Mouse (Mus musculus): ENCODE results near the gene Tmem132d. TPM values are rescaled to one million over a fixed set of nuclear protein-coding genes. Genes with fewer than 3 reads are reported as not detected.

Tmem132d gene
- polyA plus RNA-seq, 1 experiment from 2014 or later: not detected

DNA sequence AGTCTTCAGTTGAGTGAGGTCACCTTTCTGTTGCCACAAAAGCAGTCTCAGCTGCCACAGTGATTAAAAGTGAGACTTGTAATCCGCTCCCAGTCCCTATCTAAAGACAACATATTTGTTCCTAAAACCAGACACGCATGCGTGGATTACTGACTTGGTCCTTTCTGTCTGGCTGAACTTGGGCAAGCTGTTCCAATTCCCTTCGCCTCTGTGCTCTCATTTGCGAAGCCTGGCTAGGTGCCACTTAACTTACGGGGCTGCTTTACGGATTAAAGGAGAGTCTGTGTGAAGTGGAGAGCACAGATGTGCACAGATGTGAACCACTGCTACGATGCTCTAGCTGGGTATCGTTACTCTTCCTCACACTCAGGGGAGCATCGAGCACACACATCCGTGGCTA, 518.7 kb downstream of the Tmem132d start:
- 71% methylated on average over 11 of the region's 11 CpGs for WGBS
- Histone ChIP-seq H3K27ac (ENCODE audit: low read length) (no peak overlapping the region), H3K4me1 (ENCODE audit: control insufficient read depth, insufficient read depth, low read length) (no peaks in the 10 kb centered on the region), H3K9me3 (ENCODE audit: control insufficient read depth, low read length) (no peaks in the 10 kb centered on the region), H3K36me3 (ENCODE audit: control insufficient read depth, insufficient read depth, low read length) (no peaks in the 10 kb centered on the region), H3K9ac (ENCODE audit: low read depth, low read length) (no peak overlapping the region), H3K27me3 (replicated peaks; ENCODE audit: control insufficient read depth, insufficient read depth, low read length) (no peaks in the 10 kb centered on the region), H3K4me2 (ENCODE audit: low read depth, low read length) (no peak overlapping the region), H3K4me3 (ENCODE audit: low read length) (no peak overlapping the region)
- ATAC-seq: no peak

DNA sequence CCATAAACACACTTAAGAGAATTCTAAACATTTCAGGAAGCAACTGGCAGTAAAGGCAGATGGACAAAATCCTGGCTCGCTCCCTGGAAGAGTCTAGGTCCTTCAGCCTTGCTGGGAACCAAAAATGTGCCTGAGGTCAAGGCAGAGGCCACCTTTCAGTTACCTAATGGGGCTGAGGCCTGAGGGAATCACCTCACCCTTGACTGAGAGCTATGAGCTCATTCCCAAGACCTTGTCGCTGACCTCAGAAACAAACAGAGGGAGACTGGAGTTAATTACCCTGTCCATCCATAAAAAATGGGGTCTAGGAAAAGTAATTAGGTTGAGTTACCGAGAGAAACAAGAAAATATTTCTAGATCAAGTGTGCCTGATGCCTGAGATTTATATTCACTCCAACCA, 521.3 kb downstream of the Tmem132d start:
- Histone ChIP-seq H3K36me3 (ENCODE audit: control insufficient read depth, insufficient read depth, low read length) (no peaks in the 10 kb centered on the region), H3K4me3 (ENCODE audit: low read length) (no peak overlapping the region), H3K27ac (ENCODE audit: low read length) (no peak overlapping the region), H3K9ac (ENCODE audit: low read depth, low read length) (no peak overlapping the region), H3K27me3 (replicated peaks; ENCODE audit: control insufficient read depth, insufficient read depth, low read length) (no peaks in the 10 kb centered on the region), H3K4me1 (ENCODE audit: control insufficient read depth, insufficient read depth, low read length) (no peaks in the 10 kb centered on the region), H3K9me3 (ENCODE audit: control insufficient read depth, low read length) (no peaks in the 10 kb centered on the region), H3K4me2 (ENCODE audit: low read depth, low read length) (no peak overlapping the region)
- WGBS: 42% methylated on average over 3 of the region's 3 CpGs
- no peak for ATAC-seq

DNA sequence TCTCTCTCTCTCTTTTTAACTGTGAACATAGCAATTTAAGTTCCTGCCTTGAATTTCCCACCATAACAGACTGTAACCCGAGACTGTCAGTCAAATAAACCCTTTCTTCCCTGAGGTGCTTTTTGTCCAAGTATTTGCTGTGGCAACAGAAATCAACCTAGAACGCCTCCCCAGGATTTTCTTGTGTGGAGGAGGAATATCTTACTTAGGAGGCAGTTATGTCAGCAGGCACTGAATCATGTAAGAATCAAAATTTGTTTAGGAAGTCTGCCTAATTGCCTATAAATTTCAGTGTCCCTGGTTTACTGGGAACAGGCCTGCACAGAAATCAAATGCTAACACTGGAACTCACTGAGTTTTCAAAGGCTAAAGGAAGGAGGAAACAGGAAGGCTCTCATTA, 522.5 kb downstream of the Tmem132d start:
- Histone ChIP-seq H3K9ac (ENCODE audit: low read depth, low read length) (no peak overlapping the region), H3K27ac (ENCODE audit: low read length) (no peak overlapping the region), H3K27me3 (replicated peaks; ENCODE audit: control insufficient read depth, insufficient read depth, low read length) (no peaks in the 10 kb centered on the region), H3K4me1 (ENCODE audit: control insufficient read depth, insufficient read depth, low read length) (no peaks in the 10 kb centered on the region), H3K4me3 (ENCODE audit: low read length) (no peak overlapping the region), H3K36me3 (ENCODE audit: control insufficient read depth, insufficient read depth, low read length) (no peaks in the 10 kb centered on the region), H3K4me2 (ENCODE audit: low read depth, low read length) (no peak overlapping the region), H3K9me3 (ENCODE audit: control insufficient read depth, low read length) (no peaks in the 10 kb centered on the region)
- no peak for ATAC-seq
- 37% methylated on average over 2 of the region's 2 CpGs for WGBS

DNA sequence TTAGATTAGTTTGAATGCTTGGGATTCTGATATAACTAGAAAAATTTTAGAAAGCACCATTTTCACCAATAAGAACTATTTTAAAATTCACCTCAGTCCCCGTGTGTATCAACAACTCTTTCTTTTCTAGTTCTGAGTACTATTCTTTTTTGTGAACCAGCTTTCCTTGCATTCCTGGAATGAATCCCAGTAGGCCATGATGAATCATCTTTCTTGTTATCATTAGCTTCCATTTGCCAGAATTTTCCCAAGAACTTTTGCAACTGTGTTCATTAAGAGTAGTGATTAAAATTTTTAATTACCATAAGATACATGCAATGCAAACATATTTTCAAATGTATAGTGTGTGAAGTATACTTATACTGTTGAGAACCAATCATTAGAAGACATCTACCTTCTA, 537.7 kb downstream of the Tmem132d start:
- no peak overlapping the region for H3K4me2 ChIP-seq (ENCODE audit: low read depth, low read length)
- H3K9ac ChIP-seq (ENCODE audit: low read depth, low read length): no peak overlapping the region
- no peaks in the 10 kb centered on the region for H3K36me3 ChIP-seq (ENCODE audit: control insufficient read depth, insufficient read depth, low read length)
- H3K27me3 ChIP-seq (replicated peaks; ENCODE audit: control insufficient read depth, insufficient read depth, low read length): no peaks in the 10 kb centered on the region
- H3K27ac ChIP-seq (ENCODE audit: low read length): no peak overlapping the region
- H3K4me3 ChIP-seq (ENCODE audit: low read length): no peak overlapping the region
- ATAC-seq: no peak
- no peaks in the 10 kb centered on the region for H3K9me3 ChIP-seq (ENCODE audit: control insufficient read depth, low read length)
- H3K4me1 ChIP-seq (ENCODE audit: control insufficient read depth, insufficient read depth, low read length): no peaks in the 10 kb centered on the region
- 77% methylated on average over 1 of the region's 1 CpGs for WGBS

DNA sequence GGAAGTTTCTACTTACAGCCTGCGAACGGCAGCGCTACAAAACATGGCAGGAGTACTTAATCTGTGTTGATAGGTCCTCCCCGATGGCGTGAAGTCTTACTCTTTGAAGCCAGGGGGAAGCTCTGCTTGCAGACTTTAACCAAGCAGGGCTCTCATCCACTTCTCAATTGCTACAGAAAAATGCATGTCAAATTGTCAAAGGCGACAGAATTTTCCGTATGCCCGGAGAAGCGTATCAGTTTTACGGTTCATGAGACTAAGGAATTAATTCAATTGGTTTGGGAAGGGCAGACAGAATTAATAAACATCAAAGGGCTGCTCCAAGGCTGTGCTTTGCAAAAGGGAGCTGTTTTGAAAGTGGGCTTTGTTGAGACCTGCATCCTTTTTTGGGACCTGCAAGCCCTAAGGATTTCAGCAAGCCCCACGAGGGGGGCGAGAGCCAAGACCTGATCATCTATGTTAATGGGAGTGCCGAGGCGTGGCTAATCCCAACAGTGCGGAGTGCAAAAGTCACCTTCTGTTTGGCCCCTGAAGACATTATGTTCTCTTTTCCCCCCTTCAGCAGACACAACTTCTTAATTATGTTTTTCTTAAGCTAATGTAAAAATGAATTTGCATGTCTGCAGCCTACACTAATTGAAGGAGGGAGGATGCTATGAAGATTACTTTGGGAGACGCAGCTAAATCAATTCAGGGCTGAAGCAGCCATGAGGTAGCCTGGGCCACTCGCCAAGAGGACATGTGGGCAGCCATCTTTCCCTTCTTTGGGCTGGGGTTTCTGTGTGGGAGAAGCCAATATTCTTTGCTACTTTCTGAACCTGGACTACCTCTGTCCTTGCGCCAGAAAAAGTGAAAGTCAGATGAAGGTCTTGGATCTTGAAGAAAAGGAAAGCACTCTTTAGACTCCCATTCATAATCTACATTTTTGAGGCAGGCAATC, 547.0 kb downstream of the Tmem132d start:
- H3K9ac ChIP-seq (ENCODE audit: low read depth, low read length): no peak overlapping the region
- ATAC-seq: no peak
- no peaks in the 10 kb centered on the region for H3K36me3 ChIP-seq (ENCODE audit: control insufficient read depth, insufficient read depth, low read length)
- H3K9me3 ChIP-seq (ENCODE audit: control insufficient read depth, low read length): peaks cover 2% of the 10 kb centered on the region; the same call in 1 of the 2 replicates
- H3K4me2 ChIP-seq (ENCODE audit: low read depth, low read length): no peak overlapping the region
- H3K27ac ChIP-seq (ENCODE audit: low read length): no peak overlapping the region
- H3K4me3 ChIP-seq (ENCODE audit: low read length): no peak overlapping the region
- 86% methylated on average over 18 of the region's 18 CpGs for WGBS
- no peaks in the 10 kb centered on the region for H3K27me3 ChIP-seq (replicated peaks; ENCODE audit: control insufficient read depth, insufficient read depth, low read length)
- H3K4me1 ChIP-seq (ENCODE audit: control insufficient read depth, insufficient read depth, low read length): no peaks in the 10 kb centered on the region

DNA sequence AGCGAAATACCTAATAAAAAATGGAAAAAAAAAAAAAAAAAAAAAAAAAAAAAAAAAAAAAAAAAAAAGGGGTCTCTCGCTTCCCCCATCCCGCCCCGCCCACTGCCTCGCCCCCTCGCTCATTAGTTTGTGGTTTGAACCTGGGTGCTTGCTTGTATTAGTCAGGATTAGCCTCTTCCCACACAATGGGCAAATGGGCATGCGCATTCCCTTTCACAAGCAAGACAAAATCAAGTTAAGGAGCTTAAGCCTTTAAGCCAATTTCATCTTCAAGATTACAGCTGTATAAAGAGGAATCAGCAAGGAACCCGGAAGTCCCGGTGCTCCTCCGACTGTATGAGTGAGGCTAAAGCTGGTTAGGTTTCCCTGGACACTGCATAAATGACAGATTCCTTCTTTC, 549.9 kb downstream of the Tmem132d start:
- Histone ChIP-seq H3K27ac (ENCODE audit: low read length) (no peak overlapping the region), H3K4me3 (ENCODE audit: low read length) (no peak overlapping the region), H3K36me3 (ENCODE audit: control insufficient read depth, insufficient read depth, low read length) (no peaks in the 10 kb centered on the region), H3K9me3 (ENCODE audit: control insufficient read depth, low read length) (peaks cover 2% of the 10 kb centered on the region; the same call in 1 of the 2 replicates), H3K9ac (ENCODE audit: low read depth, low read length) (no peak overlapping the region), H3K4me1 (ENCODE audit: control insufficient read depth, insufficient read depth, low read length) (no peaks in the 10 kb centered on the region), H3K27me3 (replicated peaks; ENCODE audit: control insufficient read depth, insufficient read depth, low read length) (no peaks in the 10 kb centered on the region), H3K4me2 (ENCODE audit: low read depth, low read length) (no peak overlapping the region)
- 69% methylated on average over 10 of the region's 10 CpGs for WGBS
- no peak for ATAC-seq

DNA sequence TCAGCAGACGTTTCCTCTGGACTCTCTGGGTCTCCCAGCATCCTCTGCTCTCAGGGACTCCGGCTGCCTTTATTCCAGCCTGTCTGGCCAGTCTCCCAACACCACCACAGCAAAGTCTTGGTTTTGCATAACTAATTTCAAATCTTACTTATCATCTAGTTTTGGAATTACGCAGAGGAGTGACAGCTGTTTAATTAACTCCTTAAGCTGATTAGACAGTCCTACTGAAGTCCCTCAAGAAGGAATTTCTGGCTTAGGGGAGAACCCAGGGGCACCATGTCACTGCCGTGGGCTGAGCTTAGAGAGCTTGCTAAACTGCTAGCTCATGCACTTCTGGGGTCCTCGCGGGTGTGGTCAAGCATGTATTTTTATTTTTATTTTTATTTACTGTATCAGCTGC, 558.4 kb downstream of the Tmem132d start:
- Histone ChIP-seq H3K4me3 (ENCODE audit: low read length) (no peak overlapping the region), H3K9me3 (ENCODE audit: control insufficient read depth, low read length) (no peaks in the 10 kb centered on the region), H3K36me3 (ENCODE audit: control insufficient read depth, insufficient read depth, low read length) (no peaks in the 10 kb centered on the region), H3K27me3 (replicated peaks; ENCODE audit: control insufficient read depth, insufficient read depth, low read length) (no peaks in the 10 kb centered on the region), H3K9ac (ENCODE audit: low read depth, low read length) (no peak overlapping the region), H3K27ac (ENCODE audit: low read length) (no peak overlapping the region), H3K4me1 (ENCODE audit: control insufficient read depth, insufficient read depth, low read length) (no peaks in the 10 kb centered on the region), H3K4me2 (ENCODE audit: low read depth, low read length) (no peak overlapping the region)
- no peak for ATAC-seq
- WGBS: 80% methylated on average over 6 of the region's 6 CpGs

DNA sequence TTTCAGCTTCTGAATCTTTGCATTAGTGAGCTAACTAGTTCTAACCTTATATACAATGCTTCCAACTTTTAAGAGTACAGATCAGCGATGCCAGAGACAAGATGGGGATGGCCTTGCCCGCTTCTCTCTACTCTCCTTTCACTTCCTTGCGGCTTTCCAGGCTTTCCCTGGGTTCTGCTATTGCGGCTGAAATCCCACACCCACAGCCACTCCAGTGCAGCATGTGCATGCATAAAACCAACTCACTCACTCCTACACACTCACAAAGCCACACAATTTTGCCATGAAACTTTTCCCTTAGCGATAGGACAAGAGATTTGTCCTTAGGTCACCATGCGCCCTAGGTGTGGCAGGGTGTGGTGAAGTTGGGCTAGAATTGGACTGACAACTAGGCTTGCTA, 567.7 kb downstream of the Tmem132d start:
- Histone ChIP-seq H3K27ac (ENCODE audit: low read length) (no peak overlapping the region), H3K36me3 (ENCODE audit: control insufficient read depth, insufficient read depth, low read length) (no peaks in the 10 kb centered on the region), H3K27me3 (replicated peaks; ENCODE audit: control insufficient read depth, insufficient read depth, low read length) (no peaks in the 10 kb centered on the region), H3K4me2 (ENCODE audit: low read depth, low read length) (no peak overlapping the region), H3K9me3 (ENCODE audit: control insufficient read depth, low read length) (no peaks in the 10 kb centered on the region), H3K4me3 (ENCODE audit: low read length) (no peak overlapping the region), H3K4me1 (ENCODE audit: control insufficient read depth, insufficient read depth, low read length) (no peaks in the 10 kb centered on the region), H3K9ac (ENCODE audit: low read depth, low read length) (no peak overlapping the region)
- ATAC-seq: no peak
- WGBS: 88% methylated on average over 6 of the region's 6 CpGs

DNA sequence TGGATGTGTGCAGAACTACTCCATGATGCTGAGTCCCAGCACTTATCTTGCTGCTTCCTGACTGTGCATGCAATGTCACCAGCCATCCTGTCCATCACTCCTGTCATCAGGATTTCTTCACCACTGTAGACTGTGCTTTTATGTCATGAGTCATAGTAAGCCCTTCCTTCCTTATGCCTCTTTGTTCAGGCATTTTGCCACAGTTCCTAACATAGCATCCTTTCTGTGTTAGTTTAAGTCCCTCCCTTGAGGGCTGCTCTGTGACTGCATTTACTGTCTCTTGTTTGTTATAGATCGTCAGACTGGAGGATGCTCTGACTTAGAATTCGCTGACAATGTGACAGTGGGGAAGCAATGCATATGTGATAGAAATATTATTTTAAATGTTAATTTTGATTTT, 573.2 kb downstream of the Tmem132d start:
- no peaks in the 10 kb centered on the region for H3K36me3 ChIP-seq (ENCODE audit: control insufficient read depth, insufficient read depth, low read length)
- no peaks in the 10 kb centered on the region for H3K9me3 ChIP-seq (ENCODE audit: control insufficient read depth, low read length)
- no peak overlapping the region for H3K4me2 ChIP-seq (ENCODE audit: low read depth, low read length)
- no peak overlapping the region for H3K27ac ChIP-seq (ENCODE audit: low read length)
- no peaks in the 10 kb centered on the region for H3K27me3 ChIP-seq (replicated peaks; ENCODE audit: control insufficient read depth, insufficient read depth, low read length)
- no peak overlapping the region for H3K9ac ChIP-seq (ENCODE audit: low read depth, low read length)
- WGBS: 80% methylated on average over 2 of the region's 2 CpGs
- no peak for ATAC-seq
- no peaks in the 10 kb centered on the region for H3K4me1 ChIP-seq (ENCODE audit: control insufficient read depth, insufficient read depth, low read length)
- no peak overlapping the region for H3K4me3 ChIP-seq (ENCODE audit: low read length)

DNA sequence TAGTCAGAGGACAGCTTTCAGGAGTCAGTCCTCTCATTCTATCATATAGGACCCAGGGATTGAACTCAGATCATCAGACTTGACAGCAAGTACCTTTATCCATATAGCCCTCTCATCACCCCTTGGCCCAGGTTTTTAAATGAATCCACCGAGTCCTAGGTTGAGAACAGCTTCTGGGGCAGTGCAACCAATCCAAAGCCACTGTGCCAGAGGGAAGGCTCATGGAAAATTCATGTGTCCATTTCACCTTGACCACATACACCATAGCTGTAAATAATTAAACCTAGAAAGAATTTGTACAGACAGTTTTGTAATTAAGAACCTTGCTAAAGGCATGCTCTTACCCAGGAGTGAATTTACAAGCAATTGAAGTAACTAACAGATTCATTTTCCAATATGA, 580.6 kb downstream of the Tmem132d start:
- Histone ChIP-seq H3K9ac (ENCODE audit: low read depth, low read length) (no peak overlapping the region), H3K27me3 (replicated peaks; ENCODE audit: control insufficient read depth, insufficient read depth, low read length) (no peaks in the 10 kb centered on the region), H3K4me2 (ENCODE audit: low read depth, low read length) (no peak overlapping the region), H3K4me1 (ENCODE audit: control insufficient read depth, insufficient read depth, low read length) (no peaks in the 10 kb centered on the region), H3K36me3 (ENCODE audit: control insufficient read depth, insufficient read depth, low read length) (no peaks in the 10 kb centered on the region), H3K9me3 (ENCODE audit: control insufficient read depth, low read length) (no peaks in the 10 kb centered on the region), H3K27ac (ENCODE audit: low read length) (no peak overlapping the region), H3K4me3 (ENCODE audit: low read length) (no peak overlapping the region)
- no peak for ATAC-seq
- WGBS: 93% methylated on average over 1 of the region's 1 CpGs

Measured in intestine, embryonic 16.5 days (tissue).